Mouse (Mus musculus): ENCODE results near the gene Rnaseh2c. TPM values are rescaled to one million over a fixed set of nuclear protein-coding genes. Genes with fewer than 3 reads are reported as not detected.

Gene Rnaseh2c
- total RNA-seq (2021) = 10 to 100 TPM; 83.1 to 98.5 TPM
- long read RNA-seq, experiment 1, transcript Rnaseh2c-201 (4 exons, 1,126 nt) = major isoform, 11 of 19 reads
- long read RNA-seq, experiment 1, partial matches to known transcripts = 1 of 19 reads
- long read RNA-seq, experiment 1, other reads (novel, unspliced or antisense) = 4 of 19 reads
- long read RNA-seq, experiment 2, transcript Rnaseh2c-201 (4 exons, 1,126 nt) = major isoform, 14 of 19 reads
- long read RNA-seq, experiment 2, partial matches to known transcripts = 0 of 19 reads
- long read RNA-seq, experiment 2, other reads (novel, unspliced or antisense) = 5 of 19 reads

DNA sequence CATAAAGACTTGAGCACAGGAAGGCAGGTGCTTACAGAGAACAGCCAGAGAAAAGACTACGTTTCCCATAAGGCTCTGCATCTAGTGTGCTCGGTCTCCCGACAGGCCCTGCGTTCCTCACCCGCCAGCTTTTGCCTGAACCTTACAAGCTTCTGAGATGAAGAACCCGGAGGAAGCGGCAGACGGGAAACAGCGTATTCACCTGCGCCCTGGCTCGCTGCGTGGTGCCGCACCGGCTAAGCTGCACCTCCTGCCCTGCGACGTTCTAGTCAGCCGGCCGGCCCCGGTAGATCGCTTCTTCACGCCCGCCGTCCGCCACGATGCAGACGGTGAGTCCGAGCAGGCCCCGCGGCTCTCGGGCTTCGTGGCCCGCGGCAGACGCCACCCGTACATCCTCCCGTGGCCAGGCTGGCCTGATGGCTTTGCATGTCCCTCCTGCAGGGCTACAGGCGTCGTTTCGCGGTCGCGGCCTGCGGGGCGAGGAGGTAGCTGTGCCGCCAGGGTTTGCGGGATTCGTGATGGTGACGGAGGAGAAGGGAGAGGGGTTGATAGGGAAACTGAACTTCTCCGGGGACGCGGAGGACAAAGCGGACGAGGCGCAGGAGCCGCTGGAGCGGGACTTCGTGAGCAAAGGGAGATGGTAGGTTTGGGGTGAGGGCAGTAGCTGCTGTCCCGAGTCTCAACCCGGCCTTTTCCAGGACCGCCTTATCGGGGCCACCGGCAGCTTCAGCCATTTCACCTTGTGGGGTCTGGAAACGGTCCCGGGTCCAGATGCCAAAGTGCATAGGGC lies at the start of gene Rnaseh2c:
Gene Rnaseh2c (plus strand): TSS at position 122 of the 790 bp plus-strand sequence.
- peak; percentile 83 to 84 for DNase-seq (ENCODE audit: low spot score in 2 of 2)
- intact Hi-C loops (cut with DNase I) = no loop called here

DNA sequence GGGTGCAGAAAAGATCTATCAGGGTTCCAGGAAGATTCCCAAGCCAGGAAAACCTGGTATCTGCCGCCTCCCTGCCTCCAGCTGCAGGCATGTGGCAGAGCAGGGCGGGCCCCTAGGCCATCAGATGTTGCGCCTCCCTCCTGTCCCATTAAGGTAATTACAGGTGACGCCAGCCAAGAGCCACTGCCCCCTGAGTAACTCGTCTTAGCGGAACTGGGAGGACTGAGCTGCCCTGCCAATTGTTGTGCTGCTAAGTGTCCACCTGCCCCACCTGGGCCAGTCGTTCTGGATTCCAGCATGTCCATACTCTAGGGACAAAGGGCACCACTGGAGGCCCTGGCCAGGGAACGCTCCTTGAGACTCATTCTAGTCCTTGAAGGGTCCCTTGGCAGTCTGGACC lies 47.9 kb upstream of the Rnaseh2c start:
- DNase-seq (ENCODE audit: low spot score in 2 of 2) = no peak
- intact Hi-C loops (cut with DNase I) = no loop called here

DNA sequence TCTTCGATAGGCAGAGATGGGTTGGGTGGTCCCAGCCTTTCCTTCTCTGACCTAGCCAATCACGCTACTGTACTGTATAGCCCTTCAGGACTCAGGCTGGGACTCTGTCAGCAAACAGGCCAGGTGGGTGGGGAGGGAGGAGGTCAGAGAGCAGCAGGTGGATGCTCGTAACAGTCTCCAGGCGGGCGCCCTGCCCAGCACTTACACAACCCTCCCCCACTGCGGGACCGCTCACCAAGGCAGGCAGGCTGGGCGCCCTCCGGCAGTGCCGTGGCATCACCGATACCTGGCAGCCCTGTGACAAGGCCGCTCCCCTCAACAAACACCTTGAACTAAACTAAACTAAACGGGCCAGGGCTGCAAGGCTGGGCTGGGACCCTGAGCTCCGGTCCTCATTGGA lies 47.5 kb upstream of the Rnaseh2c start:
- intact Hi-C loops (cut with DNase I) = no loop called here
- no peak for DNase-seq (ENCODE audit: low spot score in 2 of 2)

DNA sequence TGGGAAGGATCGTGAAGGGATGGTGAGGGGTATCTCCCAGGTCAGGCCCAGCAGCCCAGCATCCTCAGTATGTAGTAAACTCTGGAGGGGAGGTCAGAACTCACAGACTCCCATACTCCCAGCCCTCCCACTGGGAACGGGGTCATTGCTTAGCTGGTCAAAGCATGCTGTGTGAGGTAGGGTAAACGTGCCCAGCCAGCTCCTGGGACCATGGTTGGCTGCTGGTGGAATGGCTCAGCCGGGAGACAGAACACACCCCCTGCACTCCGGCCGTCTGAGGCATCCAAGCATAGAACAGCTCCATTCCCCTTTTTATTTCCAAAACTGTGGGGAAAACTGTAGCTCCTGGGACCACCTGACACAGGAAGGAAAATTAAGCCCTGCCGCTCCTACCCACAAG lies 43.5 kb upstream of the Rnaseh2c start:
- intact Hi-C loops (cut with DNase I) = no loop called here
- DNase-seq (ENCODE audit: low spot score in 2 of 2) = no peak

DNA sequence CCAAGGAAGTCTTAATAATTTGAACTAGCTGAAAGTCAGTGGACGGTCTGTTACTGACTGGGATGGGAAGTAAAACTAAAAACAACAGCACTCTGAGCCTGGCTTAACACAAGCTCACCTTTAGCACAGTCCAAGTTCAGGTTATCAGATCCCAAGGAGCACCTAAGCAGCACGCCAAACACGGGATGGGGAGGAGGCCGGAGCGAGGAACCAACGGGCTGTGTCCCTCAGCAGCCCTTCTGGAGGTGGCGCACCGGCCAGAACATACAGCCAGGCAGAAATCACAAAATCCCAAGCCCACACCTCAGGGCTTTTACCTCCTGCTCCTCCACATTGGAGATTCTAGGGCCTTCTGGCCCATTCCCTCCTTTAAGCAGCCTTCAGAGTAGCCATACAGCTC lies 42.9 kb upstream of the Rnaseh2c start:
- no peak for DNase-seq (ENCODE audit: low spot score in 2 of 2)
- intact Hi-C loops (cut with DNase I) = no loop called here

DNA sequence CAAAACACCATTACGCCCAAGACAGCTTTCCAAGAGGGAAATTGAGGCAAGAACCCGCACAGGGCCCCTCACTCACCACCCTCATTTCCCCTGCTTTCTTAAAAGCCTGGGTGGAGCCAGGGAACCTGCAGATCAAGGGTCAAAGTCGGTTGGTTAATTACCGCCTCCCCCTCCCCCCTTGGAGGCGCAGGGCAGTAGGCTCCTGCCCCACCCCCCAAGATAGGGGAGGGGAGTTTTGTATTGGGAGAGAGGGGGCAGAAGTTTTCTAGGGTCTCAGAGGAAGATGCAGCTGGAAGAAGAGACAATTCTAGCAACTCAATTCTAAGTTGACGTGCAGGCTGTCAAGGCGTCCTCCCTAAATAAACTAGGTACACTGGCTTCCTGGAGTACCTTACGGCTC lies 42.4 kb upstream of the Rnaseh2c start:
- no peak for DNase-seq (ENCODE audit: low spot score in 2 of 2)
- intact Hi-C loops (cut with DNase I) = no loop called here

DNA sequence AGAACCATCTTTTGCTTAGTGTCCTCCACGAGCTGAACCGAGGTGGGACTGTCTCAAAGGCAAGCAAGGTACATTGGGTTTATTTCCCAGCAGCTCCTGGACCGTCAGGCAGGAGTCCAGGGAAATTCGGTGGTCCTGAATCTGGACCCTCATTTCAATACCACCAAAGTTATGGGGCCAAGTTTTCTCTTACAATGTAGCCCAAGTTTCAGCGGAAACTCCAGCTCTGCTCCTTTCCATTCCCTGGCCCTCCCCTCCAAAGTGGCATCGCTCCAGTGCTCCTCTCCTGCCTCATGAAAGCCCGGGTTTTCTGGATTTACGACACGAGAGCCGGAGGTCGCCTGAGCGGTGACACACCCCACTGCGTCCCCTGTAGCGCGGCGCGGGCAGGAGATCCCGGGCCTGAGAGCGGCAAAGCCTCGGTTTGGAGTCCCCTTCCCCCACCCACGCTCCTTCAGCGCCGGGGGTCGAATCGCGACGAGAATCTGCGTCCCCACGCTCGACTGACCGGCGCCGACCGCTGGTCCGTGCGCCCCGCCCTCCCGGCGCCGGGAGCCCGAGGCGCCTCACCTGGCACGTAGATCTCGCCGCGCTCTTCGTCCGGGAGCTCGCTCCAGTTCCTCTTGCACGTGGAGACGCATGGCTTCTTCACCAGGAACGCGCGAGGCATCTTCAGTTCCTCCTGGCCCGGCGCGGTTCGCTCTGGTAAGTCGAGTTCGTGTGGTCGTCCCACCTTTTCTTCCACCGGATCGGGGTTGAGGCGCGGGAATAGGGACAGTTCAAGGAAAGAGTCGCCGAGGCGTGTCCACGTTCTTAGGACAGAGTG lies 41.8 kb upstream of the Rnaseh2c start:
- intact Hi-C loops (cut with DNase I) = loop anchor here (10.0 kb wide), 1 partner anchor 125 kb away; no protein-coding TSS in a partner anchor

DNA sequence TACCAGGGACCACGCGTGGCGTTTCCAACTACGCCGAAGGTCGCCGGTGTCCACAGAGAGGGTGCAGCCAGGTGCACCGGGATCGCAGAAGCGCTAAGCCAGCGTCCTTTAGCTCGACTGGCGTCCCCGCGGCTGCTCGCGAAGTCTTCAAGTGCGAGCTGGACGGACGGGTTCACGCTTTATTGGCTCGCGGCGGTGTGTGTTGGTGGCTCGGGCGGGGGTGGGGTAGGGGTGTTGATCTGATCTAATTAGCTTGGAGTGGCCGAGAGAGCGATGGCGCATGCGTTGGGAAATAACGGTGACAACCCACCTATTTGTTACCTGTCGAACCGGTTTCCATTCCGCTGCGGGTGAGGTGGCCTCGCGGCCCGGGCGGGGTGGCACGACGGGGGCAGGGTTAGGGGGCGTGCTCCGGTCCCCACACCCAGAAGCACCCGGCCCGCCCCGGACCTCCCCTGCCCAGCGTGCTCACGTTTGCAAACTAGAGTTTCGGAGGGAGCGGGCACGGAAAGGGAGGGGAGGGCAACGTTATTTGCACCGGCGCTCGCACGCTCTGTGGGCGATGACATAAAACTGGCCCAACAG lies 41.1 kb upstream of the Rnaseh2c start, which contains the start of gene Ovol1:
Gene Ovol1 (minus strand): TSS at position 190 of the 585 bp plus-strand sequence.
- DNase-seq (ENCODE audit: low spot score in 2 of 2) = no peak
- intact Hi-C loops (cut with DNase I) = loop anchor here (10.0 kb wide), 1 partner anchor 126 kb away; no protein-coding TSS in a partner anchor

More for the DNA sequence above, 41.8 kb upstream of the Rnaseh2c start:
- no peak for DNase-seq (ENCODE audit: low spot score in 2 of 2)

DNA sequence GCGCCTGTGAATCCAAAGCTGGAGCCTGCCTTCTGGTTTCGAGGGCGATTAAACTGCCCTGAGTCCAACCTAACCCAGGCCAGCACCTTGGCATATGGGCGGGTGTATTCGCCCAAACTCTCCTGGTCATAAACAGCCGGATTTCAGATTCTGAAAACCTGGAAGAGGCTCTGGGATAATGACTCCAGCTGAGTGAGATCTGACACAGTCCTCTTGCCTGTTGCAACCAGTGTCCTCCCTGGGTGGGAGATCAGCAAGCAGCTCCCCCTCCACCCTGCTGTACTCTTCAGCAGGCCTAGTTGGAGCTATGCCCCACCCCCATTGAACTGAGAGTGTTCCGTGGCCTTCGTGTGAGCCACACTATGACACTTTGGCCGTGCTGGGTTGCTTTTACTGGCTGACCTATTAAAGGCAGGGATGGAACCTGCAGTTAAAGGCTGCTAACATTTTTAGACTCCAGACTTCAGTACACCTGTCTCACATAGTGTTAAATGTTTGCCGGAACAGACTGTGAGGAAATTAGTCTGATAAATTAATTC lies 40.4 kb upstream of the Rnaseh2c start:
- intact Hi-C loops (cut with DNase I) = loop anchor here (10.0 kb wide), 1 partner anchor 127 kb away; no protein-coding TSS in a partner anchor

DNA sequence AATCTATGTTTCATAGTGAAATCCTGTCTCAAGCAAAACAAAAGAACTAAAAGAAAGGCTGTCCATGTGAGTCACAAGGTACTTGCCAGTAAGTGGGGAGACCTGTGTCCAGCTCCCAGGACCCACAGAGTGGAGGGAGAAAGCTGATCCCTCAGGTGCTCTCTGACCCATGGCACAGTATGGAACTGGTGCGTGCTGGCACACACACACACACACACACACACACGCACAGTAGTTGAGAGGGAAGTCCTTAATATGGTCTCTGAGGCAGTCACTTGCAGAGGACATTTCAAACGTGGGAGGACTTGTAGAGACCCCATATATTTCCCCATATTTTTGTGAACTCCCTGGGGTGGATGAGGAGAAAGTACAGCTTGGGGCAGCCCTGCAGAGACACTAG lies 39.8 kb upstream of the Rnaseh2c start:
- no peak for DNase-seq (ENCODE audit: low spot score in 2 of 2)
- intact Hi-C loops (cut with DNase I) = loop anchor here (10.0 kb wide), 1 partner anchor 127 kb away; no protein-coding TSS in a partner anchor

More for the DNA sequence above, 40.4 kb upstream of the Rnaseh2c start:
- DNase-seq (ENCODE audit: low spot score in 2 of 2) = no peak

DNA sequence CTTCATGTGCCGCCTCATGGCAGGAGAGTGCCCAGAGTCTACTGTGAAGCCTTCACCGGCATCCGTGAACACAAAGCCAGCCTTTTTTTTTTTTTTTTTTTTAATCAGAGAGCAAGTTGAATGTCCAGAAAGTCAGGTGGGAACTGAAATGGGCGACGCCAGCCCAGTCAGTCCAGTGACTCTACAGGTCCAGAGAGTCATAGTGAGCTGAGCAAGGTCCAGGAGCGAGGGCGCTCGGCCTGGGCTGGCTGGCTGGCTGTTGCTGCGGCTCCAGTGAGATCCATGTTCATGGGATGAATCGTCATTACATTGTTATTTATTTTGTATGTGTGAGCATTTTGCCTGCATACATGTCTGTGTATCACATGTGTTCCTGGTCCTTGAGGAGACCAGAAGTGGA lies 38.9 kb upstream of the Rnaseh2c start:
- intact Hi-C loops (cut with DNase I) = loop anchor here (10.0 kb wide), 1 partner anchor 128 kb away; no protein-coding TSS in a partner anchor
- no peak for DNase-seq (ENCODE audit: low spot score in 2 of 2)

DNA sequence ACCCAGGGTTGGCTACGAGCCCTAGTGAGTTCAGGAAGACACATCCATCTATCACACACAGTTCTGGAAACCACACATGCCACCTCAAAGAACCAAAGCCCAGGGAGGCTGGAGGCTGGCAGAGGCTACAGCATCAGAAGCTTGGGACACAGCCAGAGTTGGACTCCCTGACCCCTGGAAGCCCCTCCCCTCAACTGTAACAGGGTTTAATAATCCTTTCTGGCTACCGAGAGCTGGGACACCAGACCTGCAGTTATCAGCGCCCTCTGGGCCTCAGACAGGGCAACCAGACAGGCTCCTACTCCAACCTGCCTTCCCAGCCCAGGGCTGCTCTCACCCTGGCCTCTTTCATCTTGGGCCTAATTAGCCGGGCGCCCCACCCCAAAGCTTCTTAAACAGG lies 35.4 kb upstream of the Rnaseh2c start:
- intact Hi-C loops (cut with DNase I) = loop anchor here (5.0 to 10.0 kb wide), 2 partner anchors 104 to 132 kb away; partner anchors contain the start of gene Fibp
- no peak for DNase-seq (ENCODE audit: low spot score in 2 of 2)

DNA sequence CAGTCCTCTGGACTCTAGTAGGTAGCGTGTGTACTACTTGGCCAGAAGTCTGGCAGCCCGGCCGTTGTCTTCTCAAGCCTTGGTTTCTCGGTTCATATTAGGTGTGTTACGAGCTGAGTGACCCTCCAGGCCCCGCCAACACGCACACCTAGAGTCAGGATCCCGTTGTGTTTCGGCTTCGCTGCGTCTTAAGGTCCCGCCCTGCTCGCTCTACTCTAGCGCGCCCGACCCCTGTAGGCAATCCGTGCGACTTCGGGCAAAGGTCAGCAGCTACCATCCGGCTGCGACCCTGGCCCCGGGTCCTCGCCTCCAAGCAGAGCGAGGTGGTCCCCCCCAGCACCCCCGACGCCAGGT lies 34.5 kb upstream of the Rnaseh2c start:
- intact Hi-C loops (cut with DNase I) = loop anchor here (5.0 to 10.0 kb wide), 2 partner anchors 105 to 132 kb away; partner anchors contain the start of gene Fibp
- DNase-seq (ENCODE audit: low spot score in 2 of 2) = no peak

DNA sequence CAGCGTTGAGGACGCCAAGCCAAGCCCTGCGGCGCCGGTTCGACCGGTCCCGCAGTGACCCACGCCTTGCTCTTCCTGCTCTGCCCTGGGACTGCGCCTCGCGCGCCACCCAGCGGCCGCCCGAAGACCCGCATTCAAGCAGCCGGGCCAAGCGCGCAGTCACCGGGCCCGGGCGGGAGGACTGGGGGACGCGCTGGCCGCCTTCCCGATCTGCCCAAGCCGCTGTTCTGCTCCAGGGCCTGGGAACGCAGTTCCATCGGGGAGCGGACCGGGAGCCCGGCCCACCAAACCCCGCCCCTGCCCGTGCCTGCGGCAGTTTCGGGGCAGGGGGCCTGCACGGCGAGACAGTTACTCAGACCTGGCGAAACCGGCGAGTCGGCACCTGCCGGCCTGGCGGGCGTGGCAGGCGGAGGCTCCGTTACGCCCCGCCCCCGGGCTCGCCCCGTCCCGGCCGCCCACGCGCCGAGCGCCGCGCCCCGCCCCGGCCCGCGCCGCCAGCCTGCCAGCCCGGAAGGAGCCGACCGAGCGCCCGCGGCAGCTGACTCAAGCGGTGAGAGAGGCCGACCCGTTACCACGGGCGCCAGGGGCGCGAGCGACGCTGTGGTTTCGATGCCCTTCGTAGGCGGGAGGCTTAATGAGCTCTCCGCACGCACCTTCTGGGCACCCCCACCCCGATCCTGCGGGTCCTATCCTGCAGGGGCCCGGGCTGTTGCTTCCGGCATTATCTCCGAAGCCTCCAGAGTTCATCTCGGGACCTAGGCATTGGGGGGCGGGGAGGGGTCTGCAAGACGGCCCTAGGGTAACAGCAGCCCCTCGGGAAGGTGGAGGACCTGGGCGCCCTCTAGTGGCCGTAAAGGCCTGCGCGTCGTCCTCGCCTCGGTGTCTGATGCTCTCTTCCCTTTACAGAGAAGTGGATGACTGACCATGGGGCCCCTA lies 33.9 kb upstream of the Rnaseh2c start, which contains the start of gene Ap5b1:
Gene Ap5b1 (plus strand): TSS at position 492 of the 936 bp plus-strand sequence.
- DNase-seq (ENCODE audit: low spot score in 2 of 2) = peak; percentile 85 to 89
- intact Hi-C loops (cut with DNase I) = loop anchor here (1.0 to 10.0 kb wide), 3 partner anchors 39 to 133 kb away; partner anchors contain the start of gene Fibp

DNA sequence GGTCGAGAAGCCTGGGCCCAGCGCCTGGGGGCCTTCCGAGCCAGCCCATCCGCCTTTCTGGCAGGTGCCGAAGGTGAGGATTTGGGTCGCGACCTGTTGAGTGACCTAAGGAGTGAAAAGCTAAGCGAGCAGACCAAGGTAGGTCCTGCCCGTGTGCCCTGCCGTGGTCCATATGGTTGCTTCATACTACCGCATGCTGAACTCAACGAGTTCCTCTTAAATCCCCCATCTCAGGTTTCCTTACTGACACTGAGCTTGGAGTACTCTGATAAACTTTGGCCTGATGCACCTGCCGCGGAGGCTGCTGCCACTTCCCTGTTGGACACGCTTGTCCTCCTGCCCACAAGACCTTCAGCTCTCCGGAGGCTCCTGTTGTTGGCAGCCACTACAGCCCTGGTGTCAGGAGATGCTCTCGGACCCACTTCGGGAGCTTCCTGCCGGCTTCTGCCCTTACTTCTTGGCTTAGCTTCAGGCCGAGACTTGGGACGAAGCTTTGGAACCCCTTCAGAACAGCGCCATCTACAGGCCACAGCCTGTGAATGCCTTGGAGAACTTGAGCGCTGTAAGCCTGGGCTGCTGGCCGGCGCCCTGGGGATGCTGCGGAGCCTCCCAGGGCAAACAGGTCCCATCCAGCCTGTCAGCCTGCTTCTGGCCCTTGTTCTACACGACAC lies 33.1 kb upstream of the Rnaseh2c start:
- DNase-seq (ENCODE audit: low spot score in 2 of 2) = peak; percentile 82 to 85
- intact Hi-C loops (cut with DNase I) = loop anchor here (1.0 to 10.0 kb wide), 3 partner anchors 39 to 134 kb away; partner anchors contain the start of gene Fibp

DNA sequence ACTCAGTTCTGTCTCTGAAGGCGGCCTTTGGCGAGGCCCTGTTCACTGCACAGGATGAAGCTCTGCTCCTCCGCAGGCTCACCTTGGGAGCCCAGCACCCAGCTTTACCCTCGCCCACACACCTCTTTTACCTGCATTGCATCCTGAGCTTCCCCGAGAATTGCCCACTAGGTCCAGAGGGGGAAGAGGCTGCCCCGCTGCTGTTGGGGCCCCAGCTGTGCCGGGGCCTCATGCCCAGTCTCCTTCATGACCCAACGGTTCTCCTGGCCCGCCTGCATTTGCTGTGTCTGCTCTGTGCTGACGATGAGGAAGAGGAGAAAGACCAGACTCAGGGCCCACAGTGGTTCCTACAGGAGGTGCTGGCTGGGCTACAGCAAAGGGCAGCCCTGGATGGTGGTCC lies 32.2 kb upstream of the Rnaseh2c start:
- DNase-seq (ENCODE audit: low spot score in 2 of 2) = no peak
- intact Hi-C loops (cut with DNase I) = loop anchor here (5.0 to 10.0 kb wide), 2 partner anchors 107 to 135 kb away; partner anchors contain the start of gene Fibp
